Mouse (Mus musculus): ENCODE data around the gene Psmb3.

Psmb3 gene

DNA sequence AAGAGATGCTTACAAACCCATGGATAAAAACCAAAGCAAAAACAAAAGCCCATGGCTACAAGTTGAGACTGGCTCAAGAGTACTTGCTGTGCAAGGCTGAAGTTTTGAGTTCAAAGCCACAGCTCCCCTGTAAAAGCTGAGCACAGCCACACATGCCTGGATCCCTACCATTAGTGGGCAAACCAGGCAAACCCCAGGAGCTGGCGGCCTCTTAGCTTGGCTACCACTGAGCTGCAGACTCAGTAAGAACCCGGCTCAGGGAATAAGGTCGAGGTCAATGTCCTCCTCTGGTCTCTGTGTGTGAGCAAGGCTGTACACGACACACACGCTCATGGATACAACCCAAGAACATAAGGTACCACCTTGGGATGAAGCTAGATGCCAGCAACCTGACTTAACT, 45.3 kb downstream of the Psmb3 start:
- no peak for DNase-seq (ENCODE audit: low read depth, low spot score)

DNA sequence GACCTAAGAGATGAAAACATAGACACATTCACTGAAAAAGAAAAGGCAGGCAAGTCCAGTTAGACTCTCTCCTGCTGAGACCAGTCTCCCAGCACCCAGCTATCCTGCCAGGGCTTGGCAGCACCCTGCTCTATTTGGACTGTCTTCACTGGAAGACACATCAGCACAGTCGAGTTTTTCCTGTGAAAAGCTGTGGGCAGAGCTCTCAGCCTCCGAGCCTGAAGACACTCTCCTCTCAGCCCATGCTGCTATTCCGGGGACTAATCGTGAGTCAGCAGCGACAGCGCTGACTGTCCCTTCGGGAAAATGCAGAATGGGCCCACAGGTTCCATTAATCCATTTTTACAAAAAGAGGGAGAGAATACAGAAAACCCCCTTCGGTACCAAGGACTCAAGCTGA, 50.1 kb downstream of the Psmb3 start:
- DNase-seq (ENCODE audit: low read depth, low spot score): no peak

DNA sequence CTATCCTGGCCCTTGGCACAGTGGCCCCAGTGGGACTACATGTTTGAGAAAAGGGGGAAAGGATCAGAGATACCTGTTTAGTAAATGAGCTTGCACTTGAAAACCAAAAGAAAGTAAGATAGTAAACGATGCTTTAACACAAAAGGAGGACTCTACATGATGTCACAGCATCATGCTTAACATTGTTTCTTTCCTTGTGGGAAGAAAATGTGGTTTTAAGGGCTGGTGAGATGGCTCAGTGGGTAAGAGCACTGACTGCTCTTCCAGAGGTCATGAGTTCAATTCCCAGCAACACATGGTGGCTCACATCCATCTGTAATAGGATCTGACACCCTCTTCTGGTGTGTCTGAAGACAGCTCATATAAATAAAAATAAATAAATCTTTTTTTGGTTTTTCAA, 54.9 kb downstream of the Psmb3 start:
- DNase-seq (ENCODE audit: low read depth, low spot score): no peak

GRCm38 (mm10) chr11:97758942-97759341, 55.7 kb downstream of the Psmb3 start:
- DNase-seq (ENCODE audit: low read depth, low spot score): no peak

GRCm38 (mm10) chr11:97761638-97762037, 58.4 kb downstream of the Psmb3 start:
- DNase-seq (ENCODE audit: low read depth, low spot score): no peak

Data from WW6 (cell line).